Mouse (Mus musculus): ENCODE measurements at regions not wholly inside any gene's neighbourhood (a gene's known extent, or its start where the extent isn't known, plus 50 kb on each side); places are given as distances from the start of the nearest gene placed in this dataset.
"Not testable (repeated sequence)": the region's sequence is repeated elsewhere in the genome, so short reads cannot be mapped to it uniquely, and the experiment has no call there.

- ATAC-seq (replicated peaks in 1 of 2; ENCODE audit: insufficient read depth in 1 of 2, low FRiP score in 2 of 2, low TSS enrichment in 1 of 2, low read depth in 1 of 2, poor library complexity in 2 of 2, severe bottlenecking in 2 of 2): no peak
These were observed 187.8 kb upstream of the Gm11146 start for GRCm38 (mm10) chr16:77789652-77790051.

GRCm38 (mm10) chr16:77789206-77789605 lies 187.3 kb upstream of the Gm11146 start:
- no peak for ATAC-seq (replicated peaks in 1 of 2; ENCODE audit: insufficient read depth in 1 of 2, low FRiP score in 2 of 2, low TSS enrichment in 1 of 2, low read depth in 1 of 2, poor library complexity in 2 of 2, severe bottlenecking in 2 of 2)

GRCm38 (mm10) chr16:77788781-77789150 lies 186.9 kb upstream of the Gm11146 start:
- no peak for ATAC-seq (replicated peaks in 1 of 2; ENCODE audit: insufficient read depth in 1 of 2, low FRiP score in 2 of 2, low TSS enrichment in 1 of 2, low read depth in 1 of 2, poor library complexity in 2 of 2, severe bottlenecking in 2 of 2)

- ATAC-seq (replicated peaks in 1 of 2; ENCODE audit: insufficient read depth in 1 of 2, low FRiP score in 2 of 2, low TSS enrichment in 1 of 2, low read depth in 1 of 2, poor library complexity in 2 of 2, severe bottlenecking in 2 of 2): no peak
These were observed 186.3 kb upstream of the Gm11146 start for GRCm38 (mm10) chr16:77788041-77788780.

GRCm38 (mm10) chr16:77787025-77787424 lies 185.1 kb upstream of the Gm11146 start:
- no peak for ATAC-seq (replicated peaks in 1 of 2; ENCODE audit: insufficient read depth in 1 of 2, low FRiP score in 2 of 2, low TSS enrichment in 1 of 2, low read depth in 1 of 2, poor library complexity in 2 of 2, severe bottlenecking in 2 of 2)

- ATAC-seq (replicated peaks in 1 of 2; ENCODE audit: insufficient read depth in 1 of 2, low FRiP score in 2 of 2, low TSS enrichment in 1 of 2, low read depth in 1 of 2, poor library complexity in 2 of 2, severe bottlenecking in 2 of 2): no peak
These were observed 177.1 kb upstream of the Gm11146 start for GRCm38 (mm10) chr16:77779019-77779418.

- 0 out of 4 replicates have a peak, but pooled peaks of 1 of the 2 experiments have one; percentile 17 for ATAC-seq (replicated peaks in 1 of 2; ENCODE audit: insufficient read depth in 1 of 2, low FRiP score in 2 of 2, low TSS enrichment in 1 of 2, low read depth in 1 of 2, poor library complexity in 2 of 2, severe bottlenecking in 2 of 2)
These were observed 170.2 kb upstream of the Gm11146 start for GRCm38 (mm10) chr16:77772075-77772474.

GRCm38 (mm10) chr16:77760926-77761347 lies 159.0 kb upstream of the Gm11146 start:
- ATAC-seq (replicated peaks in 1 of 2; ENCODE audit: insufficient read depth in 1 of 2, low FRiP score in 2 of 2, low TSS enrichment in 1 of 2, low read depth in 1 of 2, poor library complexity in 2 of 2, severe bottlenecking in 2 of 2): no peak

GRCm38 (mm10) chr16:77760479-77760878 lies 158.6 kb upstream of the Gm11146 start:
- ATAC-seq (replicated peaks in 1 of 2; ENCODE audit: insufficient read depth in 1 of 2, low FRiP score in 2 of 2, low TSS enrichment in 1 of 2, low read depth in 1 of 2, poor library complexity in 2 of 2, severe bottlenecking in 2 of 2): no peak

- no peak for ATAC-seq (replicated peaks in 1 of 2; ENCODE audit: insufficient read depth in 1 of 2, low FRiP score in 2 of 2, low TSS enrichment in 1 of 2, low read depth in 1 of 2, poor library complexity in 2 of 2, severe bottlenecking in 2 of 2)
These were observed 158.1 kb upstream of the Gm11146 start for GRCm38 (mm10) chr16:77759997-77760396.

GRCm38 (mm10) chr16:77754882-77755281 lies 153.0 kb upstream of the Gm11146 start:
- ATAC-seq (replicated peaks in 1 of 2; ENCODE audit: insufficient read depth in 1 of 2, low FRiP score in 2 of 2, low TSS enrichment in 1 of 2, low read depth in 1 of 2, poor library complexity in 2 of 2, severe bottlenecking in 2 of 2): no peak

- ATAC-seq (replicated peaks in 1 of 2; ENCODE audit: insufficient read depth in 1 of 2, low FRiP score in 2 of 2, low TSS enrichment in 1 of 2, low read depth in 1 of 2, poor library complexity in 2 of 2, severe bottlenecking in 2 of 2): no peak
These were observed 147.6 kb upstream of the Gm11146 start for GRCm38 (mm10) chr16:77749474-77749873.

- no peak for ATAC-seq (replicated peaks in 1 of 2; ENCODE audit: insufficient read depth in 1 of 2, low FRiP score in 2 of 2, low TSS enrichment in 1 of 2, low read depth in 1 of 2, poor library complexity in 2 of 2, severe bottlenecking in 2 of 2)
These were observed 141.9 kb upstream of the Gm11146 start for GRCm38 (mm10) chr16:77743838-77744237.

- no peak for ATAC-seq (replicated peaks in 1 of 2; ENCODE audit: insufficient read depth in 1 of 2, low FRiP score in 2 of 2, low TSS enrichment in 1 of 2, low read depth in 1 of 2, poor library complexity in 2 of 2, severe bottlenecking in 2 of 2)
These were observed 136.9 kb upstream of the Gm11146 start for GRCm38 (mm10) chr16:77738821-77739220.

GRCm38 (mm10) chr16:77719377-77719776 lies 117.5 kb upstream of the Gm11146 start:
- no peak for ATAC-seq (replicated peaks in 1 of 2; ENCODE audit: insufficient read depth in 1 of 2, low FRiP score in 2 of 2, low TSS enrichment in 1 of 2, low read depth in 1 of 2, poor library complexity in 2 of 2, severe bottlenecking in 2 of 2)

GRCm38 (mm10) chr16:77717766-77718165 lies 115.9 kb upstream of the Gm11146 start:
- ATAC-seq (replicated peaks in 1 of 2; ENCODE audit: insufficient read depth in 1 of 2, low FRiP score in 2 of 2, low TSS enrichment in 1 of 2, low read depth in 1 of 2, poor library complexity in 2 of 2, severe bottlenecking in 2 of 2): not testable (repeated sequence)

GRCm38 (mm10) chr16:77704726-77705125 lies 102.8 kb upstream of the Gm11146 start:
- ATAC-seq (replicated peaks in 1 of 2; ENCODE audit: insufficient read depth in 1 of 2, low FRiP score in 2 of 2, low TSS enrichment in 1 of 2, low read depth in 1 of 2, poor library complexity in 2 of 2, severe bottlenecking in 2 of 2): no peak

GRCm38 (mm10) chr16:77695443-77695842 lies 93.5 kb upstream of the Gm11146 start:
- no peak for ATAC-seq (replicated peaks in 1 of 2; ENCODE audit: insufficient read depth in 1 of 2, low FRiP score in 2 of 2, low TSS enrichment in 1 of 2, low read depth in 1 of 2, poor library complexity in 2 of 2, severe bottlenecking in 2 of 2)
